Mouse (Mus musculus) liver, embryonic 15.5 days (tissue): ENCODE measurements around the gene Prickle4. TPM values are rescaled to one million over a fixed set of nuclear protein-coding genes. Genes with fewer than 3 reads are reported as not detected.

ENCODE experiments used
- ATAC-seq: fragments of 200-750 bp; cut with Nextera tagmentation; 2 replicates; pipeline ENCODE4 v1.8.0; 2017; ENCODE audit warnings: moderate number of reproducible peaks, mild to moderate bottlenecking, moderate library complexity; ENCODE audit not compliant: insufficient read depth
- H3K27ac ChIP-seq: fragments of 300-500 bp; sonication (generic); replicated peaks from 2 replicates; pipeline ENCODE4 v1.5.1; 2015; ENCODE audit warnings: mild to moderate bottlenecking, inconsistent platforms
- H3K27me3 ChIP-seq: fragments of 300-500 bp; sonication (generic); 2 replicates; pipeline ENCODE4 v1.6.1; 2015; ENCODE audit warnings: mild to moderate bottlenecking, inconsistent platforms
- H3K36me3 ChIP-seq: fragments of 300-500 bp; sonication (generic); replicated peaks from 2 replicates; pipeline ENCODE4 v1.6.1; 2015; ENCODE audit warnings: moderate library complexity, mild to moderate bottlenecking, inconsistent platforms
- H3K4me1 ChIP-seq: fragments of 300-500 bp; sonication (generic); replicated peaks from 2 replicates; pipeline ENCODE4 v1.6.1; 2015; ENCODE audit warnings: inconsistent platforms
- H3K4me2 ChIP-seq: fragments of 300-500 bp; sonication (generic); 2 replicates; pipeline ENCODE4 v1.6.1; 2015; ENCODE audit warnings: moderate library complexity, mild to moderate bottlenecking, inconsistent platforms
- H3K4me3 ChIP-seq: fragments of 300-500 bp; sonication (generic); replicated peaks from 2 replicates; pipeline ENCODE4 v1.5.1; 2015; ENCODE audit warnings: mild to moderate bottlenecking, inconsistent platforms
- H3K9ac ChIP-seq: fragments of 300-500 bp; sonication (generic); 2 replicates; pipeline ENCODE4 v1.6.1; 2015; ENCODE audit warnings: moderate library complexity, mild to moderate bottlenecking, inconsistent platforms
- H3K9me3 ChIP-seq: fragments of 300-500 bp; sonication (generic); replicated peaks from 2 replicates; pipeline ENCODE4 v1.6.1; 2016; ENCODE audit warnings: inconsistent platforms
- WGBS: fragments of 180-500 bp; shearing (Covaris S2); methylation state at CpG from one replicate; pipeline ENCODE4 v1.1.7; 2015; ENCODE audit warnings: mixed read lengths; ENCODE audit not compliant: insufficient replicate concordance; 5-methylcytosine and 5-hydroxymethylcytosine counted together
- polyA plus RNA-seq: library from polyadenylated mRNA; unstranded; fragments of >200 nt; fragmentation: Nextera tagmentation; extraction: Ambion mirVana; gene quantifications from 2 replicates; pipeline ENCODE4 v1.2.1, GENCODE M21; 2015

The Prickle4 gene
- polyA plus RNA-seq, 1 experiment from 2014 or later: not detected

GRCm38 (mm10) chr17:47703556-47703955 is 9.0 kb upstream of the Prickle4 start:
- no peaks in the 10 kb centered on the region for H3K36me3 ChIP-seq
- no peaks in the 10 kb centered on the region for H3K9me3 ChIP-seq
- WGBS: 28% methylated on average over 20 of the region's 20 CpGs
- H3K4me2 ChIP-seq: no peak overlapping the region
- H3K4me3 ChIP-seq: no peak overlapping the region
- H3K4me1 ChIP-seq: peaks cover 14% of the 10 kb centered on the region
- H3K27me3 ChIP-seq: peaks cover 55% of the 10 kb centered on the region
- H3K9ac ChIP-seq: no peak overlapping the region
- H3K27ac ChIP-seq: no peak overlapping the region
- no peak for ATAC-seq

- no peak overlapping the region for H3K9ac ChIP-seq
- WGBS: 40% methylated on average over 28 of the region's 28 CpGs
These were observed 8.2 kb upstream of the Prickle4 start for GRCm38 (mm10) chr17:47702548-47703345.

GRCm38 (mm10) chr17:47701793-47702192 is 7.3 kb upstream of the Prickle4 start:
- peaks cover 14% of the 10 kb centered on the region for H3K4me1 ChIP-seq
- 68% methylated on average over 9 of the region's 9 CpGs for WGBS
- peaks cover 63% of the 10 kb centered on the region for H3K27me3 ChIP-seq
- H3K4me2 ChIP-seq: no peak overlapping the region
- H3K27ac ChIP-seq: no peak overlapping the region
- no peaks in the 10 kb centered on the region for H3K36me3 ChIP-seq
- H3K4me3 ChIP-seq: no peak overlapping the region
- no peak overlapping the region for H3K9ac ChIP-seq
- H3K9me3 ChIP-seq: no peaks in the 10 kb centered on the region
- ATAC-seq: no peak

More at GRCm38 (mm10) chr17:47702548-47703345, 8.2 kb upstream of the Prickle4 start:
- Histone ChIP-seq H3K27ac (no peak overlapping the region), H3K4me2 (no peak overlapping the region), H3K36me3 (no peaks in the 10 kb centered on the region), H3K4me1 (peaks cover 14% of the 10 kb centered on the region), H3K27me3 (peaks cover 60% of the 10 kb centered on the region), H3K9me3 (no peaks in the 10 kb centered on the region), H3K4me3 (no peak overlapping the region)
- no peak; the same call in 1 of the 2 replicates for ATAC-seq

GRCm38 (mm10) chr17:47699055-47699454 is 4.5 kb upstream of the Prickle4 start:
- WGBS: 60% methylated on average over 2 of the region's 2 CpGs
- Histone ChIP-seq H3K36me3 (no peaks in the 10 kb centered on the region), H3K27me3 (peaks cover 67% of the 10 kb centered on the region), H3K27ac (peak overlapping the region; percentile 41; the same call in 1 of the 2 replicates), H3K9ac (no peak overlapping the region), H3K4me3 (no peak overlapping the region), H3K9me3 (no peaks in the 10 kb centered on the region), H3K4me1 (peaks cover 33% of the 10 kb centered on the region), H3K4me2 (no peak overlapping the region)
- ATAC-seq: no peak

- ATAC-seq: no peak
- no peaks in the 10 kb centered on the region for H3K9me3 ChIP-seq
- no peak overlapping the region for H3K4me3 ChIP-seq
- no peak overlapping the region for H3K4me2 ChIP-seq
- no peaks in the 10 kb centered on the region for H3K36me3 ChIP-seq
- 69% methylated on average over 10 of the region's 10 CpGs for WGBS
- H3K27ac ChIP-seq: no peak overlapping the region
- H3K9ac ChIP-seq: no peak overlapping the region
- peaks cover 38% of the 10 kb centered on the region for H3K4me1 ChIP-seq
- H3K27me3 ChIP-seq: peaks cover 68% of the 10 kb centered on the region
These were observed 3.6 kb upstream of the Prickle4 start for GRCm38 (mm10) chr17:47698156-47698555.

GRCm38 (mm10) chr17:47695337-47695710 is 788 bp upstream of the Prickle4 start:
- Histone ChIP-seq H3K27me3 (peaks cover 72% of the 10 kb centered on the region), H3K4me1 (peaks cover 36% of the 10 kb centered on the region), H3K36me3 (no peaks in the 10 kb centered on the region), H3K27ac (no peak overlapping the region), H3K4me2 (peak overlapping the region; percentile 95), H3K9ac (peak overlapping the region; percentile 63), H3K4me3 (peak overlapping the region; percentile 67), H3K9me3 (no peaks in the 10 kb centered on the region)
- 0% methylated on average over 23 of the region's 23 CpGs for WGBS
- no peak for ATAC-seq

GRCm38 (mm10) chr17:47694442-47694502 is 264 bp downstream of the Prickle4 start, which contains the start of gene Gm21981:
Gm21981 (minus strand) TSS chr17:47694455.
- no peak for ATAC-seq
- peak within 1 kb of the TSS; percentile 63 for H3K9ac ChIP-seq
- H3K4me2 ChIP-seq: peak within 1 kb of the TSS; percentile 95
- peaks cover 32% of the 10 kb centered on the region for H3K4me1 ChIP-seq
- H3K9me3 ChIP-seq: no peaks in the 10 kb centered on the region
- peak within 1 kb of the TSS; percentile 67 for H3K4me3 ChIP-seq
- 2% methylated on average over 3 of the region's 3 CpGs for WGBS
- H3K27ac ChIP-seq: 0 out of 2 replicates have a peak within 1 kb of the TSS, but pooled peaks have one; percentile 48
- no peaks in the 10 kb centered on the region for H3K36me3 ChIP-seq
- peaks cover 73% of the 10 kb centered on the region for H3K27me3 ChIP-seq

- Histone ChIP-seq H3K9ac (no peak overlapping the region), H3K4me1 (peaks cover 35% of the 10 kb centered on the region), H3K4me3 (peak overlapping the region; percentile 67), H3K27ac (no peak overlapping the region), H3K36me3 (no peaks in the 10 kb centered on the region), H3K4me2 (peak overlapping the region; percentile 95), H3K27me3 (peaks cover 78% of the 10 kb centered on the region), H3K9me3 (no peaks in the 10 kb centered on the region)
- WGBS: 47% methylated on average over 13 of the region's 13 CpGs
- ATAC-seq: no peak
These were observed 680 bp downstream of the Prickle4 start for GRCm38 (mm10) chr17:47693671-47694441.

- no peak overlapping the region for H3K27ac ChIP-seq
- no peak for ATAC-seq
- 77% methylated on average over 3 of the region's 3 CpGs for WGBS
- H3K9ac ChIP-seq: no peak overlapping the region
- H3K4me1 ChIP-seq: peaks cover 56% of the 10 kb centered on the region
- no peak overlapping the region for H3K4me3 ChIP-seq
- peaks cover 5% of the 10 kb centered on the region; the same call in 1 of the 2 replicates for H3K36me3 ChIP-seq
- H3K4me2 ChIP-seq: no peak overlapping the region
- no peaks in the 10 kb centered on the region for H3K9me3 ChIP-seq
- H3K27me3 ChIP-seq: peaks cover 63% of the 10 kb centered on the region
These were observed 2.9 kb downstream of the Prickle4 start for GRCm38 (mm10) chr17:47691650-47692049.

GRCm38 (mm10) chr17:47689894-47690293 is 4.6 kb downstream of the Prickle4 start:
- Histone ChIP-seq H3K4me3 (0 out of 2 replicates have a peak overlapping the region, but pooled peaks have one; percentile 86), H3K9ac (no peak overlapping the region), H3K27ac (no peak overlapping the region), H3K4me1 (peaks cover 51% of the 10 kb centered on the region), H3K27me3 (peaks cover 45% of the 10 kb centered on the region), H3K36me3 (peaks cover 22% of the 10 kb centered on the region), H3K9me3 (no peaks in the 10 kb centered on the region), H3K4me2 (no peak overlapping the region)
- ATAC-seq: no peak
- 59% methylated on average over 8 of the region's 8 CpGs for WGBS
